Mouse (Mus musculus): ENCODE measurements at regions not wholly inside any gene's neighbourhood (a gene's known extent, or its start where the extent isn't known, plus 50 kb on each side); places are given as distances from the start of the nearest gene placed in this dataset.

GRCm38 (mm10) chr6:31933956-31934355, 116.1 kb upstream of the 1700012A03Rik start:
- no peaks in the 10 kb centered on the region for H3K9me3 ChIP-seq (replicated peaks; ENCODE audit: control insufficient read depth, low read length)
- DNase-seq (ENCODE audit: low spot score) (no peak), ATAC-seq (ENCODE audit: insufficient read depth, low read depth) (no peak)
- H3K36me3 ChIP-seq (replicated peaks; ENCODE audit: control insufficient read depth, insufficient read depth, low read length), result no peaks in the 10 kb centered on the region
- TF ChIP-seq EP300 (IDR thresholded peaks at IDR 0.05; ENCODE audit: low read depth) (no peak), CTCF (IDR thresholded peaks at IDR 0.05; ENCODE audit: low read depth) (no peak)
- 69% methylated on average over 8 of the region's 8 CpGs for WGBS
- H3K27ac ChIP-seq (ENCODE audit: low read depth), result no peak overlapping the region
- H3K9ac ChIP-seq (replicated peaks; ENCODE audit: low read depth, low read length), result no peak overlapping the region
- no peak overlapping the region for H3K4me3 ChIP-seq (ENCODE audit: low read depth, low read length)
- H3K27me3 ChIP-seq (ENCODE audit: control insufficient read depth, insufficient read depth, low read length), result peaks cover 2% of the 10 kb centered on the region; the same call in 1 of the 2 replicates
- no peak overlapping the region for H3K4me2 ChIP-seq (ENCODE audit: low read depth, low read length)
- peaks cover 4% of the 10 kb centered on the region; the same call in 1 of the 2 replicates for H3K4me1 ChIP-seq (ENCODE audit: control insufficient read depth, insufficient read depth)

- 58% methylated on average over 5 of the region's 5 CpGs for WGBS
These were observed 116.7 kb upstream of the 1700012A03Rik start for GRCm38 (mm10) chr6:31933364-31933763.

GRCm38 (mm10) chr6:31931116-31931515, 118.9 kb upstream of the 1700012A03Rik start:
- Histone ChIP-seq H3K27ac (ENCODE audit: low read depth) (no peak overlapping the region), H3K4me3 (ENCODE audit: low read depth, low read length) (no peak overlapping the region), H3K4me2 (ENCODE audit: low read depth, low read length) (no peak overlapping the region), H3K9me3 (replicated peaks; ENCODE audit: control insufficient read depth, low read length) (no peaks in the 10 kb centered on the region), H3K36me3 (replicated peaks; ENCODE audit: control insufficient read depth, insufficient read depth, low read length) (no peaks in the 10 kb centered on the region), H3K9ac (replicated peaks; ENCODE audit: low read depth, low read length) (no peak overlapping the region), H3K4me1 (ENCODE audit: control insufficient read depth, insufficient read depth) (no peaks in the 10 kb centered on the region), H3K27me3 (ENCODE audit: control insufficient read depth, insufficient read depth, low read length) (no peaks in the 10 kb centered on the region)
- 79% methylated on average over 6 of the region's 6 CpGs for WGBS
- no peak for TF ChIP-seq CTCF (IDR thresholded peaks at IDR 0.05; ENCODE audit: low read depth)
- no peak for TF ChIP-seq EP300 (IDR thresholded peaks at IDR 0.05; ENCODE audit: low read depth)
- ATAC-seq (ENCODE audit: insufficient read depth, low read depth) (no peak), DNase-seq (ENCODE audit: low spot score) (no peak)

More at GRCm38 (mm10) chr6:31933364-31933763, 116.7 kb upstream of the 1700012A03Rik start:
- no peak for TF ChIP-seq CTCF (IDR thresholded peaks at IDR 0.05; ENCODE audit: low read depth)
- no peak for TF ChIP-seq EP300 (IDR thresholded peaks at IDR 0.05; ENCODE audit: low read depth)
- H3K9me3 ChIP-seq (replicated peaks; ENCODE audit: control insufficient read depth, low read length), result no peaks in the 10 kb centered on the region
- H3K4me1 ChIP-seq (ENCODE audit: control insufficient read depth, insufficient read depth), result peaks cover 1% of the 10 kb centered on the region; the same call in 1 of the 2 replicates
- H3K9ac ChIP-seq (replicated peaks; ENCODE audit: low read depth, low read length), result no peak overlapping the region
- no peak overlapping the region for H3K4me2 ChIP-seq (ENCODE audit: low read depth, low read length)
- no peaks in the 10 kb centered on the region for H3K27me3 ChIP-seq (ENCODE audit: control insufficient read depth, insufficient read depth, low read length)
- no peaks in the 10 kb centered on the region for H3K36me3 ChIP-seq (replicated peaks; ENCODE audit: control insufficient read depth, insufficient read depth, low read length)
- ATAC-seq (ENCODE audit: insufficient read depth, low read depth) (no peak), DNase-seq (ENCODE audit: low spot score) (no peak)
- H3K27ac ChIP-seq (ENCODE audit: low read depth), result no peak overlapping the region
- H3K4me3 ChIP-seq (ENCODE audit: low read depth, low read length), result no peak overlapping the region

- Histone ChIP-seq H3K4me1 (ENCODE audit: control insufficient read depth, insufficient read depth) (no peaks in the 10 kb centered on the region), H3K4me2 (ENCODE audit: low read depth, low read length) (no peak overlapping the region)
- TF ChIP-seq CTCF (IDR thresholded peaks at IDR 0.05; ENCODE audit: low read depth), result no peak
- TF ChIP-seq EP300 (IDR thresholded peaks at IDR 0.05; ENCODE audit: low read depth), result no peak
These were observed 120.9 kb upstream of the 1700012A03Rik start for GRCm38 (mm10) chr6:31929165-31929564.

GRCm38 (mm10) chr6:31927181-31927580, 122.9 kb upstream of the 1700012A03Rik start:
- WGBS, result 39% methylated on average over 3 of the region's 3 CpGs
- Histone ChIP-seq H3K4me2 (ENCODE audit: low read depth, low read length) (no peak overlapping the region), H3K27me3 (ENCODE audit: control insufficient read depth, insufficient read depth, low read length) (no peaks in the 10 kb centered on the region), H3K36me3 (replicated peaks; ENCODE audit: control insufficient read depth, insufficient read depth, low read length) (no peaks in the 10 kb centered on the region), H3K9me3 (replicated peaks; ENCODE audit: control insufficient read depth, low read length) (no peaks in the 10 kb centered on the region), H3K4me3 (ENCODE audit: low read depth, low read length) (no peak overlapping the region), H3K9ac (replicated peaks; ENCODE audit: low read depth, low read length) (no peak overlapping the region), H3K4me1 (ENCODE audit: control insufficient read depth, insufficient read depth) (no peaks in the 10 kb centered on the region), H3K27ac (ENCODE audit: low read depth) (no peak overlapping the region)
- ATAC-seq (ENCODE audit: insufficient read depth, low read depth), result no peak
- no peak for DNase-seq (ENCODE audit: low spot score)
- TF ChIP-seq CTCF (IDR thresholded peaks at IDR 0.05; ENCODE audit: low read depth), result no peak
- TF ChIP-seq EP300 (IDR thresholded peaks at IDR 0.05; ENCODE audit: low read depth), result no peak

More at GRCm38 (mm10) chr6:31929165-31929564, 120.9 kb upstream of the 1700012A03Rik start:
- H3K36me3 ChIP-seq (replicated peaks; ENCODE audit: control insufficient read depth, insufficient read depth, low read length), result no peaks in the 10 kb centered on the region
- 64% methylated on average over 2 of the region's 2 CpGs for WGBS
- DNase-seq (ENCODE audit: low spot score) (no peak), ATAC-seq (ENCODE audit: insufficient read depth, low read depth) (no peak)
- no peak overlapping the region for H3K9ac ChIP-seq (replicated peaks; ENCODE audit: low read depth, low read length)
- no peak overlapping the region for H3K27ac ChIP-seq (ENCODE audit: low read depth)
- no peaks in the 10 kb centered on the region for H3K27me3 ChIP-seq (ENCODE audit: control insufficient read depth, insufficient read depth, low read length)
- no peaks in the 10 kb centered on the region for H3K9me3 ChIP-seq (replicated peaks; ENCODE audit: control insufficient read depth, low read length)
- H3K4me3 ChIP-seq (ENCODE audit: low read depth, low read length), result no peak overlapping the region

GRCm38 (mm10) chr6:31924669-31925046, 125.4 kb upstream of the 1700012A03Rik start:
- H3K36me3 ChIP-seq (replicated peaks; ENCODE audit: control insufficient read depth, insufficient read depth, low read length), result no peaks in the 10 kb centered on the region
- H3K4me3 ChIP-seq (ENCODE audit: low read depth, low read length), result no peak overlapping the region
- DNase-seq (ENCODE audit: low spot score), result no peak
- ATAC-seq (ENCODE audit: insufficient read depth, low read depth), result no peak
- TF ChIP-seq CTCF (IDR thresholded peaks at IDR 0.05; ENCODE audit: low read depth), result no peak
- no peak for TF ChIP-seq EP300 (IDR thresholded peaks at IDR 0.05; ENCODE audit: low read depth)
- H3K27ac ChIP-seq (ENCODE audit: low read depth), result no peak overlapping the region
- H3K4me2 ChIP-seq (ENCODE audit: low read depth, low read length), result no peak overlapping the region
- no peaks in the 10 kb centered on the region for H3K27me3 ChIP-seq (ENCODE audit: control insufficient read depth, insufficient read depth, low read length)
- no peak overlapping the region for H3K9ac ChIP-seq (replicated peaks; ENCODE audit: low read depth, low read length)
- no peaks in the 10 kb centered on the region for H3K9me3 ChIP-seq (replicated peaks; ENCODE audit: control insufficient read depth, low read length)
- H3K4me1 ChIP-seq (ENCODE audit: control insufficient read depth, insufficient read depth), result no peaks in the 10 kb centered on the region
- 60% methylated on average over 2 of the region's 2 CpGs for WGBS
